Mouse (Mus musculus) left cerebral cortex, adult 2 months (tissue): ENCODE data around the gene Ank3. TPM values are rescaled to one million over a fixed set of nuclear protein-coding genes. Genes with fewer than 3 reads are reported as not detected.
A peak's percentile ranks its signal among the peaks of the same experiment; 100 is the strongest.

Experiments used
- DNase-seq, 2 experiments: peaks; one replicate each; pipeline ENCODE4 v3.0.0; 2021 to 2022; ENCODE audit warnings: low spot score in 2 of 2, mixed read lengths in 1 of 2; ENCODE audit errors: extremely low spot score in 1 of 2
- H3K27ac ChIP-seq: fragments of 200-600 bp; 2 replicates; pipeline ENCODE4 v1.8.1; 2022
- H3K4me3 ChIP-seq: fragments of 200-600 bp; 2 replicates; pipeline ENCODE4 v1.8.1; 2022
- CTCF ChIP-seq: fragments of 200-600 bp; IDR thresholded peaks from 2 replicates; pipeline ENCODE4 v1.8.1; 2022; ENCODE audit warnings: antibody characterized with exemption, mild to moderate bottlenecking, moderate library complexity
- intact Hi-C: fragments of 180-260 bp; cut with DNase I; formaldehyde crosslinking; loops from one replicate; pipeline ENCODE4 v1.15.1; 2025
- total RNA-seq, 2 experiments: library from RNA; stranded (reverse); gene quantifications; 2 replicates each; pipeline ENCODE4 v1.2.3; 2021

The Ank3 gene
- total RNA-seq, 2 experiments from 2014 or later: 520 to 555 TPM

DNA sequence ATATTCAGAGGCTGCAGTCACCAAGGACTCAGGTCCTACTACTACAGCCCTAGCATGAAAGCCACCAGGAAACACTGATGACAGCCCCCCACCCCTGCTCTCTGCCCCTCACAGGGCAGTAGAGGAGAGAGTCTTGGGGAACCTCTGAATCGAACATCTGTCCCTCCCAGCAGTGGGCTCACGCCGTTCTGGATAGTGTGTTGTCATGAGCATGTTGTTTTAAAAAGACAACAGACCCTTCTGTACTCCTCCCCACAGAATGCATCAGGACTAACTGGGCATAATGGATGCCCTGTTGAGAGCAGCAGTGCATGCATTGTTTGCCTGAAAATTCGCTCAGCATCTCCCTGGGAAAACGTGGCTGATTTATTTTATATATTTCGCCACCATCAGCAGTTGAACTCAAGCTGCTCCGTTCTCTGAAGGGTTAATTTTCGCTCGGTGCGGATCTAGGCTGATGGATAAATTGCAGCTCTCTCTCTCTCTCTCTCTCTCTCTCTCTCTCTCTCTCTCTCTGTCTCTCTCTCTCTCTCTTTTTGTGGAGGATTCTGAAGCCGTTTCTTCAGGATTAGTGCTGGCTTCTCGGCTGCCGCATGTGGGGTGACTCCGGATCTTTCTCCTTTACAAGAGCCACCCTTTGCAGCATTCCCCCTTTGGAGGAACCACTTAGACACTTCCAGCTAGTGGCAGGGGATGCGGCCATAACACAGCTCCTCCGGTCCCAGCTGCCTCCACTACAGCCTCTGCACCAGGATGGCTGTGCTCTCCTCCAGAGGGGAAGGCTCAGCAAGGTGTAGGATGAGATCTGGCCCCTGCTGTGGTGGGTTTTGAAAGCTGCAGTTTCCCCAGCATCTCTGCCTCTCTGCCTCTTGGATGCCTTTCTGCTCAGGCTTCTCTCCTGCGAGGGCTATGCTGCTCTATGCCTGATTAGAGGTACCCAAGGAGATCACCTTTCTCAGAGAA, 307.5 kb downstream of the Ank3 start:
- TF ChIP-seq CTCF: no peak
- intact Hi-C loops: loop anchor here (5.0 kb wide), 1 partner anchor 71 kb away; no protein-coding TSS in a partner anchor
- Histone ChIP-seq H3K27ac (peak overlapping the region; percentile 96), H3K4me3 (peak overlapping the region; percentile 61)
- peak; percentile 24 to 53 for DNase-seq

DNA sequence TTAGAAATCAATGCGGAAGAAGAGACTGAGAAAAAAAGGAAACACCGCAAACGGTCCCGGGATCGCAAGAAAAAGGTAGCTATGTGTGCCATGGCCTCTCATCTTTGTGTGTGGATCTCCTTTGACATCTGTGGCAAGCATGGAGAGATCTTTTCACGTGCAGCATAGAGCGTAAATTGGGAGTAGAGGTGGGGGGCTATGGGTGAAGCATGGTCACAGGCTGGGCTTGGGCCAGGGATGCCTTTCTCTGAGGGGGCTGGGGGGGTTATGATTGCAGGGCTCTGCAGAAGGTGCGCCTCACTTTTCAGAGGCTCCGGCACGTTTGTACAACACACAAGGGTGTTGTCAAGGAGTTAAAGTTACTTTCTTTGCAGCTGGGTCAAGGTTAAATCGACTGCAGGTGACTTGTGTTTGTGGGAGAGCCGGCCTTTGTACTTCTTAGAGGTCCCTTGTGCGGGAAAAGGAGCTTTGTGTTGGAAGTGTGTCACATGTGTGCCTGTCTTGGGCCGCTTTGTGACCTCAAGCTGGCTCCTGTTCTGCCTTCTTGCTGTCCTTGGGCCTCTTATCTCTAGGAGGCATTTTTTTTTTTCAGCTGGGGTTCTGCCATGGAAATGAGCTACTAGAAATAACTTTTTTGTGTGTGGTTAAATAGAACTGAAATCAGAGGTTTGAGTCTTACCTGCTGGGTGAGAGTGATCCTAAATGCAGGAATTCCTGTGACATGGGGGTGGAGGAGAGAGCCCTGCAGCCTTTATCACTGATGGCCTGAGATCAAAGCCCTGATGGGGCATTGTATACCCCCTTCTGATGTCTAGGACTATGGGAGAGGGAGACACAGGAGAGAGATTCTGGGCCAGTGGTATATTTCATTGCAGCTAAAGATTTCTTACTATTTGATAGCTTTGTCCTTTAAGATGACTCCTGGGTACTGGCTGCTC, 308.5 kb downstream of the Ank3 start:
- no peak for TF ChIP-seq CTCF

DNA sequence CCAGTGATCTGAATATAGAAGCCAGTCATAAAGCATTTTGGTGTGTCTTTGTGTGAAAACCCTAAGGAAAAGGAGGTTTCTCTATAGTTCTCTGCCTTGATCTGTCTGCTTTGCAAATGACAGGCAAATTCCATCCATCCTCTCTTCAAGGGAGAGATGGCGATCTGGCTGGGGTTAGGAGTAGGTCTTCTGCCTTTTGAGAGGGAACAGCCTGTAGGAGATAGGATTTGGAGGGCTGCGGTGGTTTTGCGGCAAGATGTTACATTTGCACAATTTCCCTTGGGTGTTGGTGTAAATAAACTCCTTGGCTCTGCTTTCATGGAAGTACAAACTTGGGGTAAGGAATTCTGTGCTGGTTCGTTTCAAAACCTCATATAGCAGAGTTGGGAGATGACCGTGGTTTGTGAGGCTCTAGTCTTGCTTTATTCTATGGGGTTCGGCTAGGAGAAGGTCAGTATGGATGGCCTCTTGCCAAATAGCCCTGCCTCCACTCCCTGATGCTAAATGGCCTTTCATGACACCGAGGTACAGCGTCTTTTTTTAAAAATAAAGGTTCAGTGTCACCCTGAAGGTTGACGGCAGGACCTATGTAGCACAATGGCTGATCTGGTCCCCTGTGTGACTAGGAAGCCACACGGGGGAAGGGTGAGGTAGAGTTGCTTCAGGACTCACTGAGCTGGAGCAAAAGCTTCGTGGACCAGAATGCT, 309.4 kb downstream of the Ank3 start:
- no peak for TF ChIP-seq CTCF
- Histone ChIP-seq H3K27ac (peak overlapping the region; percentile 96), H3K4me3 (peak overlapping the region; percentile 61)
- no peak for DNase-seq
- intact Hi-C loops: loop anchor here (2.0 to 5.0 kb wide), 2 partner anchors 45 to 69 kb away; no protein-coding TSS in a partner anchor

More for the DNA sequence above, 308.5 kb downstream of the Ank3 start:
- intact Hi-C loops: loop anchor here (5.0 kb wide), 1 partner anchor 70 kb away; no protein-coding TSS in a partner anchor
- Histone ChIP-seq H3K27ac (peak overlapping the region; percentile 96), H3K4me3 (peak overlapping the region; percentile 61)
- no peak for DNase-seq

DNA sequence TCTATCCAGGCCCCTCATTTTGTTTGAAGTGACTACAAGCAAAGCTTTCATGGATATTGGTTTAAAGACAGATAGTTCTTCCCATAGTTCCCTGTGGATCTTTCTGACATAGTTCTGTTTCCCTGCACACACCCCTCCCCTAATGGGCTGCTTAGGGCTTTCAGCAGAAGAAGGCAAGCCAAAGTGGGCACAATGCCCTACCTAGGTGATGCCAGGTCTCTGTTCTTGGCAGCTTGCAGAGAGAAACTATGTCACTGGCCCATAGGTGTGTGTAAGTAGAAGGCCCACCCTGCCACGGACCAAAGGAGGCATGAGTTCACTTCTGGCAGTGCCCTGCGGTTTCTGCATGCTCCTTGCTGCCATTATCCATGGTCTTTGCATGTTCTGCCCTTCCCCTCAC, 311.1 kb downstream of the Ank3 start:
- TF ChIP-seq CTCF: no peak
- no peak for DNase-seq
- intact Hi-C loops: loop anchor here (2.0 to 5.0 kb wide), 4 partner anchors 33 to 148 kb away; no protein-coding TSS in a partner anchor
- Histone ChIP-seq H3K4me3 (peak overlapping the region; percentile 61), H3K27ac (peak overlapping the region; percentile 96; the same call in 1 of the 2 replicates)

DNA sequence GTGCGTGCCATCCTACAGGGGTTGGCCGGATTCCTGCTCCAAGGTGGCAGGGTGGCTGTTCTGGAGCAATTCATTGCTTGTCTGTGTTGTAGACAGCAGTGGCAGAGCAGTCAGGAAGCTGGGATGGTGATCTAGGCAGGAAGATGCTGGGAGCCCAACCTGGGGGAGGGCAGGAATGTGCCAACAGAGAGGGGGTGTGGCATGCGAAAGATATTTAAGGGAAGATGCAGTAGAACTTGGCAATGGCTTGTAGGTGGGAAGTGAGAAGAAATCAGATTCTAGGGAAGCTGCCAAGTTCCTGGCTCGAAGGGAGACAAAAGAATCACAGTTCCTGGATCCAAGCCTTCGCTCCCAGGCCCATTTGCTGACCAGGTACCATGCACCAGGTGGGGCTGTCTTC, 312.2 kb downstream of the Ank3 start:
- DNase-seq: peak; percentile 70 to 72
- intact Hi-C loops: loop anchor here (1.0 to 5.0 kb wide), 3 partner anchors 21 to 146 kb away; no protein-coding TSS in a partner anchor
- peak overlapping the region; percentile 96 for H3K27ac ChIP-seq
- no peak for TF ChIP-seq CTCF
- H3K4me3 ChIP-seq: peak overlapping the region; percentile 61

DNA sequence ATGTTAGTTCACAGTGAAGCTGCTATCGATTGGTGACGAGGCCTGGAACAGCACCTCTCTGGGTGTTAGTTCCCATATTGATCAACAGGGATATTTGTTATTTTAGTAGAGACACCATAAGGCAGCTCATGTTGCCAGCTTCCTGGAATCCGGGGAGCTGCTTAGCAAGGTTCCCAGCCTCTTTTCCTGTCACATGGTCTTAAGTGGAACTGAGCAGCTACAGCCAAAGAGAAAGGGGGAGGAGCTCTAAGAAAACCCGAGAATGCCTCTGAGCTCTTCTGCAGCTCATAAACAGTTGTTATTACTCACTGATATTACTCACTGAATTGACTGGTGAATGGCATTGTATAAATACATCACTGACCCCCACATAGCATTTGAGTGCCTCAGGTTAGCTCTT, 318.3 kb downstream of the Ank3 start:
- no peak for DNase-seq
- no peak for TF ChIP-seq CTCF
- intact Hi-C loops: no loop called here

DNA sequence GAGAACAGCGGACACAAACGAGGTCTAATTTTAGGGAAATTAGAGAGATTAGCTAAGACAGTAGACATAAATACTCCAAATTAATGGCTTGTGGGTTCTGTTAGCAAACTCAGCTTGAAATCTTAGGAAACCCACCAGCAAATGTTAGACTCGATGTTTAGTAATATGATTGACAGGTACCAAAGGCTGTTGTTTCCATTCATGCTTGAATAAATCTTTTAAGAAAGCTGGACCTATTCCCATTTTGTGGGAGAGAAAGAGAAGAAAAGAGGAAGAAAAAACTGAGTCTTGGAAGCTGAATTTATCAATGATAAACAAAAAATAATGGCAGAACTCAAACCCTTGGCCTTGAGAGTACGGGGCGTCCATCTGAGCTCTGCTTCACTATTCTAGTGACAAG, 320.8 kb downstream of the Ank3 start:
- no peak for TF ChIP-seq CTCF
- intact Hi-C loops: no loop called here
- no peak overlapping the region for H3K27ac ChIP-seq
- no peak overlapping the region for H3K4me3 ChIP-seq
- DNase-seq: no peak

More for the DNA sequence above, 318.3 kb downstream of the Ank3 start:
- H3K27ac ChIP-seq: no peak overlapping the region
- H3K4me3 ChIP-seq: no peak overlapping the region

DNA sequence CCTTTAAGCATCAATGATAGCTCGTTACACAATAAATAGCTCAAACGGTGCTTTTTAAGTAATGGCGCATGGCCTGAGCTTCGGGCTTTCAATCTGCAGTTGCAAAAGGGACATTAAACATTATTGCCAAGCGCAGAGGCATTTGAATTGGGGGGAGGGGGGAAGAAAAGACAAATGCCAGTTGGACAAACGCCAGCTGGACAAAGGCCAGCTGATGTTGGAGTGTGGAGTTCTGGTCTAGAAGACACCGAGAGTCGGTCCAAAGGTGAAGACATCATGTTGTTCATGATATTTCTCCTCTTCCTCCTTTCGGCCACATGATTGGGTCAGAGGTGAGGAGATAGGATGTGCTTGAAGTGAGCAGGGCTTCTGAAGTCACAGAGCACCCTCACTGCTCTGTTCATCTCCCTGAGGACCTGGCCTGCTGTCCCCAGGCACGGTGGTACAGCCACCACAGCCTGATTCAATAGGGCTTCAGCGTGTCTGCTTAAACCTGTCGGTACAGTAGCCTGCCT, 321.4 kb downstream of the Ank3 start:
- TF ChIP-seq CTCF: no peak
- Histone ChIP-seq H3K27ac (no peak overlapping the region), H3K4me3 (no peak overlapping the region)
- intact Hi-C loops: no loop called here
- no peak for DNase-seq

DNA sequence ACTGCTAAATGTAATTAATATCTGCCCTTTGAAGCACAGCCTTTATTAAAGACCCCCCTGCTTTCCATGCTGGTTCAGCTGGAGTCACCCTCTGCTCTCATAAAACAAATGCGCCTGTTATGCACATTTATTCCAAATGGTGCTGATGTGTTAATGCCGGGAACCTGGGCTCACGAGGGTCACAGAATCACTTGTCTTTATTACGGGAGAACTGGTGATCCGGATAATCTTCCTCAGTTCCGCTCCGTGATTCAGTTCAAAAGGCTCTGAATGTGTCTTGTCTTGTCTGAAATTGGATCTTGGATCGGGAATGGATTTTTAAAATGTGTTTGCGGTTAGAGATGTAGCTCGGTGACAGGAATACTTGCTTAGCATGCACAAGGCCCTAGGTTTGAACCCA, 321.9 kb downstream of the Ank3 start:
- no peak overlapping the region for H3K27ac ChIP-seq
- DNase-seq: no peak
- intact Hi-C loops: no loop called here
- no peak for TF ChIP-seq CTCF
- H3K4me3 ChIP-seq: no peak overlapping the region

DNA sequence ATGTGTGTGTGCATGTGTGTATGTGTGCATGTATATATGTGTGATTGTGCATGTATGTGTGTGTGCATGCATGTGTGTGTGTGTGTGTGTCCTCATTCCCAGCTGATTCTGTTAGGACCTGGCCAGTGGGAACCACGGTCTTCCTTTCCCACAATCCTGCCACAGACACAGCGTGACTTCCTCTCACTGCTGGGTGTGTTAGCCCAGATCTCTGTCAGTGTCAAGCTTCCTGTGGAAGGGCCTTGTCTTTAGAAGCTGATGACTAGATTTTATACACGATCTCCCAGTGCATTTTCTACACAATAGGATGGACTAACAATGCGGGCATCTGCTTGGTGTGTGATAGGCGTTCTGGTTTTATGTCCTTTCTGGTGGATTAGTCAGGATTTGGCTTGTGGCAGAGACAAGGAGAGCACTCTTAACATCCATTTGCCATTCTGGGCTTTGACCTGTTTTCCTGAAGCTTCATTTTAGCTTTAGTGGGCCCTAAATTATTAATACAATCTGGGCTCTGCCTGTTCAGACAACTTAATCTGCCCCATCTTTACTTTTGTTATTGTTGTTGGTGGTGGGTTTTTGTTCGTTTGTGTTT, 322.4 kb downstream of the Ank3 start:
- Histone ChIP-seq H3K27ac (no peak overlapping the region), H3K4me3 (no peak overlapping the region)
- no peak for TF ChIP-seq CTCF
- intact Hi-C loops: no loop called here
- DNase-seq: no peak
